Mouse (Mus musculus): Measurements from ENCODE around the gene Hprt. TPM values are rescaled to one million over a fixed set of nuclear protein-coding genes. Genes with fewer than 3 reads are reported as not detected.
A peak's percentile ranks its signal among the peaks of the same experiment; 100 is the strongest.
"Not testable (repeated sequence)": the region's sequence is repeated elsewhere in the genome, so short reads cannot be mapped to it uniquely, and the experiment has no call there.

Hprt gene
- total and polyA plus RNA-seq, 2 experiments from 2014 or later, result 37.0 to 213 TPM

DNA sequence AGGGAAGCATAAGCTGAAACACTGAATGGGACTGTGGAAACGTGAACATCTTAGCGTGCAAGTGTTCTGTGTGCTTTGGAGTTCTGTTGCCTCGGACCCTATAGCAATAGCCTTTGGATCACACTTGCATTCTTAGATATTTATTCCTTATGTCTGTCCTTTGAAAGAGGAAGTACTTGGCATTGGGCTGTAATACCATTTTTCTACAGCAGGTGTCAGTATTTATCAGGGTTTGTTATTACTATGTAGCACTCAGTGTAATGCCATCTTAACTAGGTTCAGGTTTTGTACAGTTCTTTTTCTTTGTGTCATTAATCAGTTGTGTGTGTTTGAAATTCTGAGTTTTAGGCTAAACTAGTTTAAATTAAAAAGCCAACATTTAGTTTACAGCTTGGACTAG, 18.1 kb downstream of the Hprt start:
- TF ChIP-seq CTCF (IDR thresholded peaks at IDR 0.05; ENCODE audit: low read depth), result peak; percentile 70
- DNase-seq (ENCODE audit: low spot score), result peak; percentile 80
- H3K9me3 ChIP-seq (ENCODE audit: low read length), result no peaks in the 10 kb centered on the region
- no peaks in the 10 kb centered on the region for H3K4me1 ChIP-seq (ENCODE audit: insufficient read depth, low read length)
- 0 out of 2 replicates have a peak, but pooled peaks have one; percentile 49 for ATAC-seq
- H3K4me3 ChIP-seq (ENCODE audit: low read length), result no peak overlapping the region
- H3K27me3 ChIP-seq (ENCODE audit: insufficient read depth, low read length), result no peaks in the 10 kb centered on the region
- no peaks in the 10 kb centered on the region for H3K36me3 ChIP-seq (ENCODE audit: insufficient read depth, low read length)
- no peak overlapping the region for H3K27ac ChIP-seq
- H3K9ac ChIP-seq (replicated peaks; ENCODE audit: low read length), result no peak overlapping the region
- H3K4me2 ChIP-seq (ENCODE audit: low read depth, low read length), result no peak overlapping the region
- WGBS, result 54% methylated on average over 3 of the region's 3 CpGs

DNA sequence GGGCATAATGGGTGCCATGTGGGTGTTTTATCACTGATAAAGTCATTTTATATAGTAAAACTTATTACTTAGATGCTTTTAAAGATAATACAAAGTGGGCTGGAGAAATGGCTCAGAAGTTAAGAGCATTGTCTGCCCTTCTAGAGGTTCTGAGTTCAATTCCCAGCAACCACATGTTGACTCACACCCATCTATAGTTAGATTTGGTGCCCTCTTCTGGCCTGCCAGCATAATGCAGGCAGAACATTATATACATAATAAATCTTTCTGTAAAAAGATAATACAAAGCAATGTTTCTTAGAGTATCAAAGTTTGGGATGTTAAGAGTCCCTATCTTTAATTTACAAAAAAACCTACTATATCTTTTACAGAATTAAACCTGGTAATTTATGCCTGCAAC, 27.6 kb downstream of the Hprt start:
- peak; percentile 47 for TF ChIP-seq CTCF (IDR thresholded peaks at IDR 0.05; ENCODE audit: low read depth)

DNA sequence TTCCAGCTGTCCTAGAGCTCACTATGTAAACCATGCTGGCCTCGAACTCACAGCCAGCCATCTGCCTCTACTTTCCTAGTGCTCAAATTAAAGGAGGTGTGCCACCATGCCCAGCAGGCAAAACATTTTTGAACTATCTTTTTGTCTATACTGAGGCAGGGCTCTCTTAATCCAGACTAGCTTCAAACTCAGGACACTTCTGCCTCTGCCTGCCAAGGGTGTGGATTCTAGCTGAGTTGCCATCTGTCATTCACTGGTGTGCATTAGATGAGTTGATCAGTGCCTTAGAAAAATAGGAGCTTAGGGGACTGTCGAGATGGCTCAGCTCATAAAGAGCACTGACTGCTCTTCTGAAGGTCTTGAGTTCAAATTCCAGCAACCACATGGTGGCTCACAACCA, 35.1 kb downstream of the Hprt start:
- no peak for TF ChIP-seq CTCF (IDR thresholded peaks at IDR 0.05; ENCODE audit: low read depth)
- H3K4me3 ChIP-seq (ENCODE audit: low read length), result no peak overlapping the region
- no peaks in the 10 kb centered on the region for H3K9me3 ChIP-seq (ENCODE audit: low read length)
- H3K4me2 ChIP-seq (ENCODE audit: low read depth, low read length), result no peak overlapping the region
- ATAC-seq (no peak), DNase-seq (ENCODE audit: low spot score) (no peak)
- no peaks in the 10 kb centered on the region for H3K36me3 ChIP-seq (ENCODE audit: insufficient read depth, low read length)
- no peaks in the 10 kb centered on the region for H3K4me1 ChIP-seq (ENCODE audit: insufficient read depth, low read length)
- H3K27me3 ChIP-seq (ENCODE audit: insufficient read depth, low read length), result no peaks in the 10 kb centered on the region
- no peak overlapping the region for H3K9ac ChIP-seq (replicated peaks; ENCODE audit: low read length)
- H3K27ac ChIP-seq, result no peak overlapping the region
- WGBS, result 61% methylated on average over 2 of the region's 2 CpGs

More for the DNA sequence above, 27.6 kb downstream of the Hprt start:
- H3K27me3 ChIP-seq (ENCODE audit: insufficient read depth, low read length), result no peaks in the 10 kb centered on the region
- no peak for ATAC-seq
- DNase-seq (ENCODE audit: low spot score), result no peak
- H3K27ac ChIP-seq, result no peak overlapping the region
- H3K4me2 ChIP-seq (ENCODE audit: low read depth, low read length), result no peak overlapping the region
- no peak overlapping the region for H3K4me3 ChIP-seq (ENCODE audit: low read length)
- 0 out of 2 replicates have a peak, but pooled peaks cover 5% of the 10 kb centered on the region for H3K36me3 ChIP-seq (ENCODE audit: insufficient read depth, low read length)
- no peak overlapping the region for H3K9ac ChIP-seq (replicated peaks; ENCODE audit: low read length)
- no peaks in the 10 kb centered on the region for H3K9me3 ChIP-seq (ENCODE audit: low read length)
- H3K4me1 ChIP-seq (ENCODE audit: insufficient read depth, low read length), result no peaks in the 10 kb centered on the region

GRCm38 (mm10) chrX:53024268-53024667, 36.3 kb downstream of the Hprt start:
- H3K4me2 ChIP-seq (ENCODE audit: low read depth, low read length), result not testable (repeated sequence)

DNA sequence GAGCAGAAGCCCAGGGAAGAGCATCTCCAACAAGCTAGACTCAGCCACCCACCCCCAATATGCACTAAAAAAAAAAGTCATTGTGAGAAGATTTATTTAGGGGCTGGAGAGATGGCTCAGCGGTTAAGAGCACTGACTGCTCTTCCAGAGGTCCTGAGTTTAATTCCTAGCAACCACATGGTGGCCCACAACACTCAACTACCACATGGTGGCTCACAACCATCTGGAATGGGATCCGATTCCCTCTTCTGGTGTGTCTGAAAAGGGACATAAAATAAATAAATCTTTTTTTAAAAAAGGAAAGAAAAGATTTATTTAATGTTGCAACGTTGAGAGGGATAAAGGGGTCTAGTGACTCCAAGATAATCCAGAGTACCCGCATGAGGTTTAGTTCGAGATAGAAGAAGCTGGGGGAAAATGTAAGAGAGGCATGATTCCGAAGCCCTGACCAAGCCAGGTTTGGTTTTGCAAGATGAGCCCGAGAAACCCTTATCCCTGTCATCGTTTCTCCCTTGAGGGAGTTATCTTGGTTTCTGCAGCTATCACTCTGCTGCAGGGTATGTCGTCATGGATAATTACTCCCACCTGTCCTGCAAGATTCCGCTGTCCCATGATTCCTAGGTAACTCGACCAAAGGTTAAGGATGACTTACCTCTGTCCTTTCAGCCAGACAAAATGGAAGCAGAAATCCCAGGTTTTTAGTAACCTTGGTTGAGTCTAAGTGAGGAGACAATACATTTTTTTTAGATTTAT, 37.7 kb downstream of the Hprt start:
- H3K4me1 ChIP-seq (ENCODE audit: insufficient read depth, low read length), result no peaks in the 10 kb centered on the region
- no peaks in the 10 kb centered on the region for H3K36me3 ChIP-seq (ENCODE audit: insufficient read depth, low read length)
- H3K27me3 ChIP-seq (ENCODE audit: insufficient read depth, low read length), result no peaks in the 10 kb centered on the region
- H3K9me3 ChIP-seq (ENCODE audit: low read length), result no peaks in the 10 kb centered on the region
- DNase-seq (ENCODE audit: low spot score) (no peak), ATAC-seq (no peak)
- H3K4me3 ChIP-seq (ENCODE audit: low read length), result no peak overlapping the region
- no peak overlapping the region for H3K9ac ChIP-seq (replicated peaks; ENCODE audit: low read length)
- peak; percentile 36 for TF ChIP-seq CTCF (IDR thresholded peaks at IDR 0.05; ENCODE audit: low read depth)
- H3K4me2 ChIP-seq (ENCODE audit: low read depth, low read length), result no peak overlapping the region
- WGBS, result 72% methylated on average over 11 of the region's 11 CpGs
- H3K27ac ChIP-seq, result no peak overlapping the region

More at GRCm38 (mm10) chrX:53024268-53024667, 36.3 kb downstream of the Hprt start:
- not testable (repeated sequence) for H3K4me1 ChIP-seq (ENCODE audit: insufficient read depth, low read length); H3K4me3 ChIP-seq (ENCODE audit: low read length); H3K27ac ChIP-seq; H3K9ac ChIP-seq (replicated peaks; ENCODE audit: low read length); ATAC-seq; H3K9me3 ChIP-seq (ENCODE audit: low read length); H3K27me3 ChIP-seq (ENCODE audit: insufficient read depth, low read length); H3K36me3 ChIP-seq (ENCODE audit: insufficient read depth, low read length)
- peak; percentile 35 for TF ChIP-seq CTCF (IDR thresholded peaks at IDR 0.05; ENCODE audit: low read depth)
- WGBS, result 26% methylated on average over 3 of the region's 3 CpGs
- peak; percentile 30 for DNase-seq (ENCODE audit: low spot score)

DNA sequence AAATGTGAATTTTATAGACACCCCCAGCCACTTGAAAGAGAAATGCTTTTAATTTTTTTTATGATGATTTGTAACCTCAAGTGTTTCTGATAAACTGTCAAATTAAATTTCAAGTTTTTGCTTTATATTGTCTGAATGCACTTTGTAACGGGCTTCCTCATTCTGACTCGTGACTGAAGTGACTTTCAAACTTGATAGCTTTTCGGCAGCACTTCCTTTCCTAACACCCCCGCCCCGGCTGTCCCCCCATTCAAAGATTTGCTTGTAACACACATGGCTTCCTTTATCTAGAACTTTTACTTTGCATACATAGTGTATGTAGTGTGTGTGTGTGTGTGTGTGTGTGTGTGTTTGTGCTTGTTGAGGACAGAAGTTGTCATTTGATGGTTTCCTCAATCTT, 41.6 kb downstream of the Hprt start:
- H3K36me3 ChIP-seq (ENCODE audit: insufficient read depth, low read length), result no peaks in the 10 kb centered on the region
- H3K9me3 ChIP-seq (ENCODE audit: low read length), result no peaks in the 10 kb centered on the region
- no peak for TF ChIP-seq CTCF (IDR thresholded peaks at IDR 0.05; ENCODE audit: low read depth)
- H3K4me2 ChIP-seq (ENCODE audit: low read depth, low read length), result no peak overlapping the region
- H3K27me3 ChIP-seq (ENCODE audit: insufficient read depth, low read length), result no peaks in the 10 kb centered on the region
- 77% methylated on average over 5 of the region's 5 CpGs for WGBS
- DNase-seq (ENCODE audit: low spot score) (no peak), ATAC-seq (no peak)
- no peak overlapping the region for H3K27ac ChIP-seq
- H3K4me3 ChIP-seq (ENCODE audit: low read length), result no peak overlapping the region
- no peaks in the 10 kb centered on the region for H3K4me1 ChIP-seq (ENCODE audit: insufficient read depth, low read length)
- H3K9ac ChIP-seq (replicated peaks; ENCODE audit: low read length), result no peak overlapping the region

GRCm38 (mm10) chrX:53038194-53038593, 50.3 kb downstream of the Hprt start:
- H3K4me2 ChIP-seq (ENCODE audit: low read depth, low read length), result no peak overlapping the region
- H3K4me3 ChIP-seq (ENCODE audit: low read length), result no peak overlapping the region
- no peaks in the 10 kb centered on the region for H3K9me3 ChIP-seq (ENCODE audit: low read length)
- DNase-seq (ENCODE audit: low spot score) (no peak), ATAC-seq (no peak)
- H3K27me3 ChIP-seq (ENCODE audit: insufficient read depth, low read length), result no peaks in the 10 kb centered on the region
- H3K4me1 ChIP-seq (ENCODE audit: insufficient read depth, low read length), result no peaks in the 10 kb centered on the region
- H3K36me3 ChIP-seq (ENCODE audit: insufficient read depth, low read length), result no peaks in the 10 kb centered on the region
- 89% methylated on average over 4 of the region's 4 CpGs for WGBS
- no peak overlapping the region for H3K9ac ChIP-seq (replicated peaks; ENCODE audit: low read length)
- no peak for TF ChIP-seq CTCF (IDR thresholded peaks at IDR 0.05; ENCODE audit: low read depth)
- H3K27ac ChIP-seq, result no peak overlapping the region
